Mouse (Mus musculus): ENCODE results near the gene Nostrin.

DNA sequence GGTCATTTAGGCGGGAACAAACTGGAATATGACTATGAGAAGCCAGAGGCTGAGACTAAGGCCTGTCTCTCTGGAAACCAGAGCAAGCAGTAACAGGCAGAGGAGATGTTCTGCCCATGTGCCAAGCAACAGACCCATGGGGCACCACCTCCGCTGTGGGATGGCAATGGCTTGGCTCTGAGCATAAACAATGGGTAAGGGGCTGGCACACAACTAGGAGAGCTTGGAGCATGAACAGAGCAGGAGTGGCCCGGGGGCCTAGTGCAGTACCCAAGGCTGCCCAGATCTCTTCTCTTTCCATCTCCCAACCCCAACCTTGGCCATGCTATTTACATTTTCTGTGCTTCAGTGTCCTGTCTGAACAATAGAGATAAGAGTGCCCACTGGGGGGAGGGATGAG lies 36.9 kb upstream of the Nostrin start:
- TF ChIP-seq USF2 (conservative IDR thresholded peaks at IDR 0.05; ENCODE audit: low read depth, low read length) (no peak), GABPA (IDR thresholded peaks at IDR 0.05; ENCODE audit: insufficient replicate concordance, low read depth, low read length) (no peak), EP300 (IDR thresholded peaks at IDR 0.05; ENCODE audit: low read length) (no peak), POLR2A (IDR thresholded peaks at IDR 0.05; ENCODE audit: low read depth, low read length) (no peak), TCF12 (IDR thresholded peaks at IDR 0.05; ENCODE audit: low read depth, low read length) (no peak)

Measured in CH12.LX (cell line).